Mouse (Mus musculus) skeletal muscle tissue, postnatal 0 days (tissue): ENCODE data around the gene Gm11397. TPM values are rescaled to one million over a fixed set of nuclear protein-coding genes. Genes with fewer than 3 reads are reported as not detected.

ENCODE experiments used
- polyA plus RNA-seq: library from polyadenylated mRNA; unstranded; fragments of >200 nt; fragmentation: Nextera tagmentation; extraction: Ambion mirVana; gene quantifications from 2 replicates; pipeline ENCODE4 v1.2.1, GENCODE M21; 2015

The Gm11397 gene
- polyA plus RNA-seq, result not detected in 2 replicates

DNA sequence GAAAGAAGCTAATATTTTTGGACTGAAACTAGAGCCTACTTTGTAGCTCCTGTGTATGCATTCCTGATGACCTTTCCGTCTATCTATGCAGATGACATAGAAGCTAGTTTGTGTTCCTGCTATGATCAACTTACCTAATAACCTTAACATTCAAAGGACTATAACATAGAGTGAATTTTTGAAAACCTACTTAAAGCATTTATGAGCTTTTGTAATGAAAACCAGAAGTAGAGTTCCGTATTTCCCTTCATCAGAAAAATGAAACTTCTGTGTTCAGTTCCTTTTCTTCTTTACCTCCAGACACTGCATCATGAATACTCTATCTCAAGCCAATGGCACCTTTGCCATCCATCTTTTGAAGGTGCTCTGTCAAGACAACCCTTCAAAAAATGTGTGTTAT is at the start of gene Gm11397:
TSS of gene Gm11397 (plus strand) at position 301 of the 400 bp plus-strand sequence.

Other genes starting within 250 kb of the Gm11397 start
- gene Serpinb9c, start 236.0 kb upstream of the Gm11397 start, polyA plus RNA-seq, result not detected in 2 replicates
- not detected in 2 replicates for gene Serpinb9d, start 202.8 kb upstream of the Gm11397 start, polyA plus RNA-seq
- not detected in 2 replicates for gene Serpinb9e, start 146.1 kb upstream of the Gm11397 start, polyA plus RNA-seq
- gene Serpinb9f, start 71.7 kb upstream of the Gm11397 start, polyA plus RNA-seq, result not detected in 2 replicates
- not detected in 2 replicates for gene Serpinb9g, start 89.0 kb downstream of the Gm11397 start, polyA plus RNA-seq